Mouse (Mus musculus): ENCODE measurements around the gene Lrrc45.
"Not testable (repeated sequence)": the region's sequence is repeated elsewhere in the genome, so short reads cannot be mapped to it uniquely, and the experiment has no call there.

Lrrc45 gene

GRCm38 (mm10) chr11:120726243-120727168 lies 12.8 kb downstream of the Lrrc45 start:
- no peak for DNase-seq (ENCODE audit: low spot score in 2 of 2)

- DNase-seq (ENCODE audit: low spot score in 2 of 2), result no peak
Observed at GRCm38 (mm10) chr11:120727169-120727527, 13.4 kb downstream of the Lrrc45 start, which contains the start of gene Dcxr. Dcxr (minus strand) TSS chr11:120727281.

GRCm38 (mm10) chr11:120727564-120727963 lies 13.8 kb downstream of the Lrrc45 start:
- DNase-seq (ENCODE audit: low spot score in 2 of 2), result no peak

- no peak for DNase-seq (ENCODE audit: low spot score in 2 of 2)
Observed at GRCm38 (mm10) chr11:120728530-120729240, 15.0 kb downstream of the Lrrc45 start.

- DNase-seq (ENCODE audit: low spot score in 2 of 2), result not testable (repeated sequence)
Observed at GRCm38 (mm10) chr11:120729432-120730050, 15.8 kb downstream of the Lrrc45 start.

- no peak for DNase-seq (ENCODE audit: low spot score in 2 of 2)
Observed at GRCm38 (mm10) chr11:120730331-120730870, 16.7 kb downstream of the Lrrc45 start.

- no peak for DNase-seq (ENCODE audit: low spot score in 2 of 2)
Observed at GRCm38 (mm10) chr11:120731395-120731794, 17.7 kb downstream of the Lrrc45 start.

GRCm38 (mm10) chr11:120731858-120732680 lies 18.3 kb downstream of the Lrrc45 start, which contains the start of gene Cbr2:
Cbr2 (minus strand) TSS chr11:120732114.
- no peak for DNase-seq (ENCODE audit: low spot score in 2 of 2)

- DNase-seq (ENCODE audit: low spot score in 2 of 2), result no peak
Observed at GRCm38 (mm10) chr11:120733521-120733920, 19.8 kb downstream of the Lrrc45 start.

- DNase-seq (ENCODE audit: low spot score in 2 of 2), result no peak
Observed at GRCm38 (mm10) chr11:120736424-120736823, 22.7 kb downstream of the Lrrc45 start.

- DNase-seq (ENCODE audit: low spot score in 2 of 2), result no peak
Observed at GRCm38 (mm10) chr11:120740981-120741380, 27.3 kb downstream of the Lrrc45 start.

- no peak for DNase-seq (ENCODE audit: low spot score in 2 of 2)
Observed at GRCm38 (mm10) chr11:120744121-120744701, 30.5 kb downstream of the Lrrc45 start.

- DNase-seq (ENCODE audit: low spot score in 2 of 2), result no peak
Observed at GRCm38 (mm10) chr11:120747974-120748373, 34.2 kb downstream of the Lrrc45 start.

GRCm38 (mm10) chr11:120749430-120749829 lies 35.7 kb downstream of the Lrrc45 start:
- peak in 1 of 2 experiments; percentile 40 for DNase-seq (ENCODE audit: low spot score in 2 of 2)

GRCm38 (mm10) chr11:120751606-120752005 lies 37.9 kb downstream of the Lrrc45 start:
- no peak for DNase-seq (ENCODE audit: low spot score in 2 of 2)

GRCm38 (mm10) chr11:120760236-120760635 lies 46.5 kb downstream of the Lrrc45 start:
- DNase-seq (ENCODE audit: low spot score in 2 of 2), result no peak

- DNase-seq (ENCODE audit: low spot score in 2 of 2), result no peak
Observed at GRCm38 (mm10) chr11:120761811-120762671, 48.3 kb downstream of the Lrrc45 start.

GRCm38 (mm10) chr11:120762672-120763041 lies 48.9 kb downstream of the Lrrc45 start, which contains the start of gene Hmga1b:
Hmga1b (plus strand) TSS chr11:120762794.
- not testable (repeated sequence) for DNase-seq (ENCODE audit: low spot score in 2 of 2)

Measured in thymus, postnatal 10 days (tissue).